Mouse (Mus musculus) intestine, embryonic 14.5 days (tissue): Measurements from ENCODE around the gene Olfr223. TPM values are rescaled to one million over a fixed set of nuclear protein-coding genes. Genes with fewer than 3 reads are reported as not detected.

Experiments used
- ATAC-seq: fragments of 200-750 bp; cut with Nextera tagmentation; replicated peaks from 2 replicates; pipeline ENCODE4 v1.8.0; 2017; ENCODE audit warnings: low read depth, moderate number of reproducible peaks, moderate TSS enrichment, moderate library complexity; ENCODE audit not compliant: low FRiP score, low TSS enrichment
- DNase-seq: peaks from one replicate; pipeline ENCODE4 v3.0.0-alpha.2; 2018; ENCODE audit warnings: low spot score
- H3K27ac ChIP-seq: fragments of 300-500 bp; sonication (generic); 2 replicates; pipeline ENCODE4 v1.5.1; 2014; ENCODE audit warnings: low read depth, mild to moderate bottlenecking, control low read depth
- H3K27me3 ChIP-seq: fragments of 300-500 bp; sonication (generic); replicated peaks from 2 replicates; pipeline ENCODE4 v1.6.1; 2014; ENCODE audit warnings: low read length, control low read depth; ENCODE audit not compliant: control insufficient read depth, insufficient read depth
- H3K36me3 ChIP-seq: fragments of 300-500 bp; sonication (generic); 2 replicates; pipeline ENCODE4 v1.6.1; 2014; ENCODE audit warnings: low read length, control low read depth; ENCODE audit not compliant: control insufficient read depth, insufficient read depth
- H3K4me1 ChIP-seq: fragments of 300-500 bp; sonication (generic); replicated peaks from 2 replicates; pipeline ENCODE4 v1.6.1; 2014; ENCODE audit warnings: low read length, control low read depth, mixed read lengths; ENCODE audit not compliant: control insufficient read depth, insufficient read depth
- H3K4me2 ChIP-seq: fragments of 300-500 bp; sonication (generic); 2 replicates; pipeline ENCODE4 v1.6.1; 2014; ENCODE audit warnings: low read length
- H3K4me3 ChIP-seq: fragments of 300-500 bp; sonication (generic); 2 replicates; pipeline ENCODE4 v1.5.1; 2014; ENCODE audit warnings: low read depth, low read length, control low read depth, mixed read lengths
- H3K9ac ChIP-seq: fragments of 300-500 bp; sonication (generic); 2 replicates; pipeline ENCODE4 v1.6.1; 2014; ENCODE audit warnings: mild to moderate bottlenecking, low read length
- H3K9me3 ChIP-seq: fragments of 300-500 bp; sonication (generic); 2 replicates; pipeline ENCODE4 v1.6.1; 2016; ENCODE audit warnings: low read length, control low read depth; ENCODE audit not compliant: control insufficient read depth
- WGBS: fragments of 180-500 bp; shearing (Covaris S2); extraction: QIAGEN DNeasy Blood & Tissue Kit; methylation state at CpG from one replicate; pipeline ENCODE4 v1.1.7; 2014; 5-methylcytosine and 5-hydroxymethylcytosine counted together
- polyA plus RNA-seq: library from polyadenylated mRNA; unstranded; fragments of >200 nt; fragmentation: Nextera tagmentation; extraction: Ambion mirVana; gene quantifications from 2 replicates; pipeline ENCODE4 v1.2.1, GENCODE M21; 2014

Olfr223 gene
- polyA plus RNA-seq, 1 experiment from 2014 or later, result not detected

GRCm38 (mm10) chr11:59542442-59542841 lies 50.6 kb downstream of the Olfr223 start:
- ATAC-seq, result no peak
- H3K27me3 ChIP-seq, result no peaks in the 10 kb centered on the region
- H3K9me3 ChIP-seq, result no peaks in the 10 kb centered on the region
- no peak for DNase-seq
- H3K4me3 ChIP-seq, result no peak overlapping the region
- no peak overlapping the region for H3K27ac ChIP-seq
- peaks cover 4% of the 10 kb centered on the region; the same call in 1 of the 2 replicates for H3K4me1 ChIP-seq
- no peaks in the 10 kb centered on the region for H3K36me3 ChIP-seq
- H3K4me2 ChIP-seq, result no peak overlapping the region
- WGBS, result 73% methylated on average over 6 of the region's 6 CpGs
- H3K9ac ChIP-seq, result no peak overlapping the region

- ATAC-seq (no peak), DNase-seq (no peak)
- peaks cover 4% of the 10 kb centered on the region; the same call in 1 of the 2 replicates for H3K4me1 ChIP-seq
- no peak within 1 kb of the TSS for H3K4me3 ChIP-seq
- H3K4me2 ChIP-seq, result no peak within 1 kb of the TSS
- H3K9ac ChIP-seq, result no peak within 1 kb of the TSS
- WGBS, result 51% methylated on average over 3 of the region's 3 CpGs
- H3K36me3 ChIP-seq, result no peaks in the 10 kb centered on the region
- H3K9me3 ChIP-seq, result no peaks in the 10 kb centered on the region
- no peak within 1 kb of the TSS for H3K27ac ChIP-seq
- no peaks in the 10 kb centered on the region for H3K27me3 ChIP-seq
These were observed 51.8 kb downstream of the Olfr223 start, which contains the start of gene Nlrp3 for GRCm38 (mm10) chr11:59541324-59541723. Nlrp3 (plus strand) TSS chr11:59541568.

GRCm38 (mm10) chr11:59540123-59540522 lies 53.0 kb downstream of the Olfr223 start:
- no peak overlapping the region for H3K4me2 ChIP-seq
- H3K27me3 ChIP-seq, result no peaks in the 10 kb centered on the region
- H3K36me3 ChIP-seq, result no peaks in the 10 kb centered on the region
- 74% methylated on average over 3 of the region's 3 CpGs for WGBS
- H3K27ac ChIP-seq, result no peak overlapping the region
- DNase-seq (no peak), ATAC-seq (no peak)
- H3K9ac ChIP-seq, result no peak overlapping the region
- no peaks in the 10 kb centered on the region for H3K9me3 ChIP-seq
- no peak overlapping the region for H3K4me3 ChIP-seq
- peaks cover 4% of the 10 kb centered on the region; the same call in 1 of the 2 replicates for H3K4me1 ChIP-seq

Other genes with a start within 250 kb of the Olfr223 start
- not detected in 2 replicates for gene Prss38, start 217.6 kb downstream of the Olfr223 start, polyA plus RNA-seq
- gene Jmjd4, start 143.2 kb downstream of the Olfr223 start, polyA plus RNA-seq, result 11.1 and 12.4 TPM in 2 replicates
- 96.7 and 100 TPM in 2 replicates for gene Snap47, start 142.1 kb downstream of the Olfr223 start, polyA plus RNA-seq
- 7.4 and 7.6 TPM in 2 replicates for gene Zfp867, start 120.8 kb downstream of the Olfr223 start, polyA plus RNA-seq
- 21.0 and 21.9 TPM in 2 replicates for gene Zkscan17, start 66.5 kb downstream of the Olfr223 start, polyA plus RNA-seq
- gene Nlrp3, start 51.7 kb downstream of the Olfr223 start, polyA plus RNA-seq, result 0.12 and 0.32 TPM in 2 replicates
- gene Olfr222, start 17.1 kb downstream of the Olfr223 start, polyA plus RNA-seq, result not detected in 2 replicates
- 56.2 and 57.2 TPM in 2 replicates for gene Mprip, start 68.0 kb upstream of the Olfr223 start, polyA plus RNA-seq
- 1.5 and 1.7 TPM in 2 replicates for gene Pld6, start 194.4 kb upstream of the Olfr223 start, polyA plus RNA-seq
- 30.1 and 31.4 TPM in 2 replicates for gene Flcn, start 216.7 kb upstream of the Olfr223 start, polyA plus RNA-seq
- 33.8 and 35.5 TPM in 2 replicates for gene Nt5m, start 246.2 kb upstream of the Olfr223 start, polyA plus RNA-seq
- gene Cops3, start 246.5 kb upstream of the Olfr223 start, polyA plus RNA-seq, result 206 and 211 TPM in 2 replicates